Mouse (Mus musculus) neutrophil, adult 59 days (primary cell): Measurements from ENCODE around the gene Nagpa. TPM values are rescaled to one million over a fixed set of nuclear protein-coding genes. Genes with fewer than 3 reads are reported as not detected.

Source experiments
- total RNA-seq, 2 experiments: library from RNA; stranded (reverse); gene quantifications; 1 replicate in 1 of 2; 2 replicates in 1 of 2; pipeline ENCODE4 v1.2.4; 2023

Gene Nagpa
- 10 to 100 TPM; 30.3 to 37.4 TPM for total RNA-seq

DNA sequence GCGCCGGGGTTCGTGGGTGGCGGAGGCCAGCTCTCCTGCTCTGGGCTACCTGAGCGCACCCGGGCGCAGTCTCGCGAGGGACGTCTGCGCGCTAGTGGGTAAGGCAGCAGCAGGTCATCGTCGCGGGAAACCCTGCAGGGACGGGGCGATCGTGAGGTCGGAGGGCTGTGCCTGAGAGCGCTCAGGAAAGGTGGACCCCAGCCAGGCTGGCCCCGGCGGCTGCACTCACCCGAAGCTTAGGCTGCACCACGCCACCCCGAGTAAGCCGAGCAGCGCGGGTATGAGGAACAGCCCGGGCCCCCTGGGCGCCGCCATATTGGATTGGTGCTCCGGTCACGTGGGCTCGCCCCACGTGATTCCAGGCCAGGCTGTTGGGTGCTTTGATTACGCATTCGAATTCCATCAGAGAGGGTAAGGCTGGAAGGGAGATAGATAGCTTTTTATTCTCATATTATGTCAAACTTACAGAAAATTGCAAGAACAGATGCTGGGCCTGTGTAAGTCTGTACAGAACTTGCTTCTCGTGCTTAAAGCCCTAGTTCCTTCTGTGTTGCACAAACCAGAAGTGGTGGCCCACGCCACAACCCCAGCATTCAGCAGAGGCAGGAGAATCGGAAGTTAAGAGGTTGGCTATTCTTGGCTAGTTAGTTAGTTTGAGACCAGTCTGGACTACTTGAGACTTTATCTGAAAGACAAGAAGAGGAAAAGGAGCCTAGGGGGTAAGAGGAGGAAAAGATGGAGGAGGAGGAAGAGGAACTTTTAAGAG lies at the start of gene Nagpa:
Nagpa (minus strand) TSS at position 345 of the 766 bp plus-strand sequence.

DNA sequence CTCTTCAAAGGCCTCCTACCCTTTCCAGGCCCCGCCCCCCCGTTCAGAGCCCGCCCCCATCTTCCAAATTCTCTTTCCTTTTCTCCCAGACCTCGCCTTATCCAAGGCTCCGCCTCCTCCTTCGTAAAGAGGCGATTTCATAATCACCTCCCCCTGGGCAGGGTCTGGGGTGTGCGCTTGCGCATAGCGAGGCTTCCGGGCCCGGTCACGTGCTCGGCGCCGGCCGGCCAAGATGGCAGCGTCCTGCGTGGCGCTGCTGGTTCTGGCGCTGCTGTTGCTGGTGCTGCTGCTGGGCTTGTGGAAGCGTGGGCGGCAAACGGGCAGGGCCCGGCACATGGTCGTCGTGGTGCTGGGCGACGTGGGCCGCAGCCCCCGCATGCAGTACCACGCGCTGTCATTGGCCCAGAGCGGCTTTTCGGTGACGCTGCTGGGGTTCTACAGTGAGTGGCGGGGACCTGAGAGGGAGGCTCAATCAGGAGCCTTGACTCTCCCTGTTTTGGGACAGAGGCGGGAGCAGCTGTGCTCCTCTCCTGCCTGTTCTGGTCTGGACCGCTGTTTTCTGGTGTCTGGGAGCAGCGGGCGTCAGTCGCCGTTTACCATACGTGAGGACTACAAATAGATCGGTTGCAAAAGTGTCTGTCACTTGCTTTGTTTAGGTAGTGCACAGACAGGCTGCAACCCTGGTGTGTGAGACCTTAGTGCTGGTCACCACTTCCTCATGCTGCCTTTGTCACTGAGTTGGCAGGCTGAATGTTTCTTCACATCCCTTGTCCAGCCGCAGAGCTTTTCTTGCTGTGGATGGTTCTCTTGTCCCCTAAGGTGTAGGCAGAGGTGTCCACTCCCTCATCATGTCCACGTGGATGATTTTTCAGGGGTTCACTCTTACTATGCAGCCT lies 29.9 kb upstream of the Nagpa start, which contains the start of gene Alg1:
Alg1 (plus strand) TSS at position 204 of the 896 bp plus-strand sequence.

DNA sequence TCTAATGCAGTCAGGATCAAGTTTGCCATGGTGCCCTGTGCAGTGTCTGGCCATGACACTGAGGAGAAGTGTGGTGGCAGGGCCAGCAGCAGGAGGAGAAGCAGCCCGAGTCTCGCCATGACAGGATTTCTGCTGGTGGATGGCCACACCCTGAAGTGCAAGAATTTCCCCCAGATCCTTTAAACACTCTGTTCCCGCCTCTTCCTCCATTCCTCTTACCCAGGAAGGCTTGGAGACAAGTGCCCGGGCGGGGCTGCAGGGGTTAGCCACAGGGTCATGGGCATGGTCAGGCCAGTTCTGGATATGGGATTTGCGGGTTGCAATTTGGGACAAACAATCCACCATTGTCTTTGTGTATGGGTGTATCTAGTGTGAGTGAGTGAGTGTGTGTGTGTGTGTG lies 18.3 kb upstream of the Nagpa start, which contains the start of gene AU021092:
AU021092 (minus strand) TSS at position 160 of the 400 bp plus-strand sequence.

DNA sequence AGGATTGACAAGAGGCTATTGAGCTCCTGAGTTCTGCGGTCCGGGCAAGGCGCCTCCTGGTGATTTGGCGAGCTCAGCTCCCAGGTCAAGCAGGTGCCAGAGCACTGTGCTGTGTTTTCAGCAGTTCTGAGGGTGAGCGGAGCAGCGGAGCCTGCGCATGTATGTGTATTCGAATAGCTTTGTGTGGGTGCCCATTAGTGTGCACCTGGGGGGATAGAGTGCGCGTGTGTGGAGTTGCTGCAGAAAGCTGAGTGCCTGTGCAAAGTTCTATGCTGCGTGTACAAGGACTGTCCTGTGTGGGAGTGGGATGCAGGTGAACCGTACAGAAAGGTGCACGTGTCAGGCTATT lies 56.8 kb downstream of the Nagpa start, which contains the start of gene Sec14l5:
Sec14l5 (plus strand) TSS at position 73 of the 349 bp plus-strand sequence.

Other genes with a start within 250 kb of the Nagpa start
- 10 to 100 TPM; 39.8 to 47.6 TPM for gene Anks3, start 239.8 kb downstream of the Nagpa start, total RNA-seq
- gene Sept12, start 206.2 kb downstream of the Nagpa start, total RNA-seq = not detected
- gene Smim22, start 196.7 kb downstream of the Nagpa start, total RNA-seq = not detected
- 100 to 1,000 TPM; 232 to 265 TPM for gene Rogdi, start 190.5 kb downstream of the Nagpa start, total RNA-seq
- gene Glyr1, start 154.1 kb downstream of the Nagpa start, total RNA-seq = 100 to 1,000 TPM; 142 to 143 TPM
- 10 to 100 TPM; 68.3 to 82.6 TPM for gene Ubn1, start 154.0 kb downstream of the Nagpa start, total RNA-seq
- under 1 TPM in 1 of 2 experiments, not detected in 1; 0.18 TPM for gene Ppl, start 71.6 kb downstream of the Nagpa start, total RNA-seq
- gene Sec14l5, start 56.9 kb downstream of the Nagpa start, total RNA-seq = not detected
- not detected for gene AU021092, start 18.3 kb upstream of the Nagpa start, total RNA-seq
- gene Alg1, start 29.6 kb upstream of the Nagpa start, total RNA-seq = 10 to 100 TPM; 10.6 to 17.9 TPM
- 1 to 10 TPM; 4.1 to 5.4 TPM for gene Eef2kmt, start 52.0 kb upstream of the Nagpa start, total RNA-seq